Mouse (Mus musculus) C2C12 (cell line): ENCODE data around the gene Nnat.

Experiments
- CTCF ChIP-seq: IDR thresholded peaks from one replicate; pipeline ENCODE4 v1.5.1; 2011; ENCODE audit not compliant: control insufficient read depth, insufficient read depth, insufficient read length
- FOSL1 ChIP-seq: IDR thresholded peaks from one replicate; pipeline ENCODE4 v1.8.0; 2011; ENCODE audit warnings: mild to moderate bottlenecking, low read length; ENCODE audit not compliant: poor library complexity, insufficient read depth, severe bottlenecking
- MAX ChIP-seq: IDR thresholded peaks from one replicate; pipeline ENCODE4 v1.6.1; 2011; ENCODE audit warnings: mild to moderate bottlenecking, control low read depth

DNA sequence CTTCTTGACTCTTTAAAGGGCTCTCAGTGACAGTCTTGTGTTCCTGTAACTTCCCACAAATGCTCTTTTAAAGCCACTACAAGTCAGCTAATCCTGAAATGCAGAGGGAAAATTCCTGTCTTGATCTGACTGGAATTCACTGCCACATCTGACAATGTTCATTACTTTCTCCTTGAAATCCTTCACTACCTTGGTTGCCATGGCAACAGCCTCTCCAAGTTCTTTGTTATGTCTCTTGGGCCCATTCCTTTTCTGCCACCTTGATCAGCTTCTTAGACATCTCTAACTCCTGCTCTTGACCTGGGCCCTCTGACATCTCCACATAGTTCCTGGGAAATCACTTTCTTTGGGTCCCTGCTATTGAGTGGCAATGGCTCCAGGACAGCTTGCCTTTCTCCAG is 13.2 kb upstream of the Nnat start:
- TF ChIP-seq CTCF (no peak), FOSL1 (no peak), MAX (no peak)
